Mouse (Mus musculus) retina, embryonic 14.5 days (tissue): ENCODE results near the gene Ovol1.

ENCODE experiments used
- DNase-seq: peaks from one replicate; pipeline ENCODE4 v3.0.0-alpha.2; 2015; ENCODE audit warnings: low spot score

Ovol1 gene

GRCm38 (mm10) chr19:5518721-5519120 is 41.7 kb downstream of the Ovol1 start:
- no peak for DNase-seq

DNA sequence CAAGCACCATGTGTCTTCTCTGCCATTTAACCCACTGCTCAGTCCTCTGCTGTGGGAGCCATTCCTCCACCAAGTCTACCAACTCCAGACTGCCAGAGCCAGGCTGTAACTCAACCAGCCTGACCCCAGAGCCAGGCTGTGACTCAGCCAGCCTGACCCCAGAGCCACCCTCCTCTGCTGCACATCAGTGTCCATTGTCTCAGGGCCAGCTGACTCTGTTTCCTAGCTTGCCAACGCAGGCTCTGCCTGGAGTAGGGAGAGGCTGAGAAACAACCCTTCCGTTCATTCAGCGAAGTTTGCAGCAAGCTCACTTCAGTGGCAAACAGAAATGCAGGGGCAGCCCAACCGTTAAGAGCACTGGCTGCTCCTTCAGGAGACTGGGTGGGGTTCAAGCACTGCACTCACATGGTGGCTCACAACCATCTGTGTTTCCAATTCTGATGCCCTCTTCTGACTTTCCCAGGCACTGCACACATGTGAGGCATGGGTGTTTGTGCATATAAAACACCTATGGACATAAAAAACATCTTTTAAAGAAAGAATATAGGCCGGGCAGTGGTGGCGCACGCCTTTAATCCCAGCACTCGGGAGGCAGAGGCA is 43.4 kb downstream of the Ovol1 start:
- no peak for DNase-seq

GRCm38 (mm10) chr19:5515840-5516777 is 44.3 kb downstream of the Ovol1 start:
- DNase-seq = peak; percentile 56

- DNase-seq = no peak
Observed at GRCm38 (mm10) chr19:5513005-5513349, 47.5 kb downstream of the Ovol1 start.

- no peak for DNase-seq
Observed at GRCm38 (mm10) chr19:5512091-5513004, 48.1 kb downstream of the Ovol1 start.

GRCm38 (mm10) chr19:5511074-5511632 is 49.3 kb downstream of the Ovol1 start:
- DNase-seq = no peak

GRCm38 (mm10) chr19:5510031-5511026 is 50.1 kb downstream of the Ovol1 start, which contains the start of gene Snx32:
Gene Snx32 (minus strand): TSS chr19:5510538.
- peak; percentile 96 for DNase-seq

- no peak for DNase-seq
Observed at GRCm38 (mm10) chr19:5503687-5504086, 56.8 kb downstream of the Ovol1 start, which contains the start of gene 1700020D05Rik. Gene 1700020D05Rik (minus strand): TSS chr19:5503787.

- DNase-seq = no peak
Observed at GRCm38 (mm10) chr19:5500330-5500875, 60.0 kb downstream of the Ovol1 start.
